Mouse (Mus musculus): ENCODE results near the gene Il21. TPM values are rescaled to one million over a fixed set of nuclear protein-coding genes. Genes with fewer than 3 reads are reported as not detected.

Gene Il21
- total RNA-seq (2023) = not detected in 2 replicates

DNA sequence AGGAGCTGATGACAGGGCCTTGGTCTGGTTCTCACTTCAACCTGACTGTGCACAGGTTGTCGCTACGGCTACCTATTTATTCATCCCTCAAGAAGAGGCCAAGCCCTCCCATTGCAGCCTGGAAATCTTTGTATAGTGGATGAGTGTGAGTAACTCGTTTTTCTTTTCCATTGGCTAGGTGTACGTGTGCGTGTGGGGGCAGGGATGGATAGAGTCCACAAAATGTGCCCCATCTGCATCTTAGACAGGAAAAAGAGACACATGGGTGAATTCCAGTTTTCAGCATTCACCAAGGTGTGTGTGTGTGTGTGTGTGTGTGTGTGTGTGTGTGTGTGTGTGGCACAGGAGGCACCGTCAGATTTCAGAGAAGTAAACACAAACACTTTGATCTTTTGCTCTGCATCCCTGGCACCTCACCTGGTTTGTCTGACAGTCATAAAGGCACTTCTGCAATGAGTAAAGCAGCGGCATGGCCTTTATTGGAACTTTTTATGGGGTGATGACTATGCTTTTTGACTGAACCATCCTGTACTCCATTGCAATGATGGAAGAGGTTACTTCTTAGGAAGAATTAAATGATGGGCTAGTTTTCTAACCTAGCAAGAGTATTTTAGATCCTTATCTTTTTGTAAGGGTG lies at the start of gene Il21:
TSS of gene Il21 (minus strand) at position 51 of the 637 bp plus-strand sequence.

Other genes with a start within 250 kb of the Il21 start
- not detected in 2 replicates for gene Adad1, start 169.1 kb downstream of the Il21 start, total RNA-seq (2023)
- gene Il2, start 106.7 kb downstream of the Il21 start, total RNA-seq (2023) = not detected in 2 replicates
- 0.16 and 0.57 TPM in 2 replicates for gene Bbs12, start 79.9 kb upstream of the Il21 start, total RNA-seq (2023)
- 1.1 TPM in 1 of 2 replicates, not detected in the other for gene Cetn4, start 80.1 kb upstream of the Il21 start, total RNA-seq (2023)
- gene Fgf2, start 115.7 kb upstream of the Il21 start, total RNA-seq (2023) = not detected in 2 replicates
- 18.9 and 31.6 TPM in 2 replicates for gene Spata5, start 187.3 kb upstream of the Il21 start, total RNA-seq (2023)
- 3.8 and 4.1 TPM in 2 replicates for gene Nudt6, start 187.6 kb upstream of the Il21 start, total RNA-seq (2023)